Mouse (Mus musculus) olfactory bulb, adult 2 months (tissue): ENCODE data around the gene Xxylt1.

Source experiments
- CTCF ChIP-seq: fragments of 200-500 bp; IDR thresholded peaks from 2 replicates; pipeline ENCODE4 v1.5.1; 2012; ENCODE audit warnings: low read depth, mild to moderate bottlenecking, low read length, moderate library complexity; ENCODE audit not compliant: insufficient read depth
- POLR2A ChIP-seq: fragments of 200-500 bp; IDR thresholded peaks from 2 replicates; pipeline ENCODE4 v1.6.1; 2012; ENCODE audit warnings: mild to moderate bottlenecking, low read depth, low read length, moderate library complexity; ENCODE audit not compliant: insufficient read depth

GRCm38 (mm10) chr16:30943919-30944318, 137.3 kb downstream of the Xxylt1 start:
- TF ChIP-seq CTCF = no peak
- TF ChIP-seq POLR2A = no peak
